Mouse (Mus musculus): ENCODE results near the gene Zfp148.
"Not testable (repeated sequence)": the region's sequence is repeated elsewhere in the genome, so short reads cannot be mapped to it uniquely, and the experiment has no call there.

Gene Zfp148

DNA sequence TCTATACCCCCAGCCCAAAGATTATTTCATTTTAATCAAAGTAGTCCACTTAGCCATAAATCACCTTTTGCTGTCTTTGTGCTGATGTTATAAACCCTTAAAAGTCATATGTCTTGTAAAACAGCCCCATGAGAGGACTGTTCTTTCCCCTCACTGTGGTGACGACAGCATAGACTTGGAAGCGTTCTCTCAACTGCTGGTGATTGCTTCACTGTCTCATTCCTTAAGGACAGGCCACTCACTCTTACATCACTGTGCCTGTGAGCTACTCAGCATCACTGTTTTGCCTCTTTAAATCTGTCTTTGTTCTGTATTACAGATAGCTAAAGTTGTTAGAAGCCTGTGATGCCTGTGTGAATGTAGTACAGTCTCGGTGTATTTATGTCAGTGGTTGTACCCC lies 80.8 kb downstream of the Zfp148 start:
- DNase-seq (ENCODE audit: low read depth, low spot score) = no peak

DNA sequence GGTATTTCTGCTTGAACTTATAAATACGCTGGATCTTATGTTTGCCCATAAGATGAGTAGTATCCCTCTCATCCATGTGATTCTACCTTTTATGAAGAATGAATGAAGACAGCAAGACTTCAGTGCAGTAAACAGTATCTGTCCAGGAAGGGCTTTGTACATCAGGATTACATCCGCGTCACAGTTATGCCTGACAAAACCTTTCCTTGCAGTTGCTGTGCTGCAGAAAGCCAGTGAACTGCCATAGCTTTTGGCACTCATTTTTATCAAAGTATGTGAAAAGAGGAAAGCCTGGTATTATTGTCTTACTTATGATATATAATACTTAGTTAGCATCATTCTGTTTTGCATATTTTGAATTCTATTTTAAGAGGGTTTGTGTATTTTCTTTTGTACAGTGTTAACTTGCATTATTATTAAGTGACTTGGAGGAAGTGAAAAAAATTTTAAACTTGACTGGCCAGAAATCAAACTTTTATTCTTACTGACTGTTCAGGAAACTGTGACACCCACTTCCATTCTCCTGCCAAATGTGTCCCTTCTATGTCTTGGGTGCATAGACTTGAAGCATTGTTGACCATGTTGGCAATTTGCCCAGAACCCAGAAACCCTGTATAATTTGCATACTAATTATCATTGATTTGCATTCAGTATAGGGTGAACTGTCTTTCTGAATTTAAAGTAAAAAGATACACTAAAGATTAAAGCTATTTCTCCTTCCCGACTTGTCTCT lies 84.0 kb downstream of the Zfp148 start:
- DNase-seq (ENCODE audit: low read depth, low spot score) = peak; percentile 24

DNA sequence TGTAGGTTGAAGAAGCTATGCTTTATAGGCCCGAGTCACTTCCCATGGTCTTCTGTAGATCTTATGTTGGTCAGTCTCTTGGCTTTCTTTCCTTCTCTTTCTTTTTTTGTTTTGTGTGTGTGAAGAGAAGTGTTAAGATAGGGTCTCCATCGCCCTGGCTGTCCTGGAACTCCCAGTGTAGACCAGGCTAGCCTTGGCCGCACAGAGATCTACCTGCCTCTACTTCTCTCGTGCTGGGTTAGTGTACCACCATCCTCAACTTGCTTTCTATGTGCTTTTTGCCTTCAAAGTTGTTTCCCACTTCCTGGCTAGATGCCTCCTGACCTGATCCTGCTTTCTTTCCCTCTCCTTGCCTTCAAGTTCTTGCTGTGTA lies 84.6 kb downstream of the Zfp148 start:
- DNase-seq (ENCODE audit: low read depth, low spot score) = no peak

DNA sequence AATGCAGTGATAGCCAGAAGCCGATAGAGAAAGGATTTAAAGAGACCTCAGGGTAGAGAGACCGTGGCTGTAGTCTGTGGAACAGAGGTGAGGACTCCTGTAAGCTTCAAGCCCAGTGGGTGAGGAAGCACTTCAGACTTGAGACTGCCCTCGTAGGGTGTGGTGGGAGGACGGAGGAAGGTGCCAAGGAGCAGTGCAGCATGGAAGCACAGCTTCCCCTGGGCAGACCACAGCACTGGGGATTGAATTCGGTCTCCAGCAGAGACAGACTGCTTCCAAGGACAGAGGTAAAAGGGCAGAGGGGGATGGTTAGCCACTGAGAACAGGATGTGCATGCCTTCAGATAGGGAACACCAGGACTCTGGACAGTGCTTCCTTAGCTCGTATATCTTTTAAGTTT lies 86.8 kb downstream of the Zfp148 start:
- no peak for DNase-seq (ENCODE audit: low read depth, low spot score)

DNA sequence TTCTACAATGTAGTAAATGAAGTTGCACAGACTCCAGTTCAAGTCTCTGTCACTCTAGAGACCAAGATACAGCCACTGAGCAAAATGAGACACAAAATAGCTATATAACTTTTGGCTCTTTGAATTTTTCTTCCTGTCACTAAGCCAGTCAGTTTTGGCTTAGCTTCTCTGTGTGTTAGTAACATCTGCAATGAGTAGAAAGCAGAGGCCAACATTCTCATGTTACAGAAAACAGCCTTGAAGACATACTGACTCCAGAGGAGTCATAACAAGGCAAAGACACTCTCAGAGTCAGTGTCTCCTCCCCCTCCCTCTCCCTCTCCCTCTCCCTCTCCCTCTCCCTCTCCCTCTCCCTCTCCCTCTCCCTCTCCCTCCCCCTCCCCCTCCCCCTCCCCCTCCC lies 89.3 kb downstream of the Zfp148 start:
- no peak for DNase-seq (ENCODE audit: low read depth, low spot score)

DNA sequence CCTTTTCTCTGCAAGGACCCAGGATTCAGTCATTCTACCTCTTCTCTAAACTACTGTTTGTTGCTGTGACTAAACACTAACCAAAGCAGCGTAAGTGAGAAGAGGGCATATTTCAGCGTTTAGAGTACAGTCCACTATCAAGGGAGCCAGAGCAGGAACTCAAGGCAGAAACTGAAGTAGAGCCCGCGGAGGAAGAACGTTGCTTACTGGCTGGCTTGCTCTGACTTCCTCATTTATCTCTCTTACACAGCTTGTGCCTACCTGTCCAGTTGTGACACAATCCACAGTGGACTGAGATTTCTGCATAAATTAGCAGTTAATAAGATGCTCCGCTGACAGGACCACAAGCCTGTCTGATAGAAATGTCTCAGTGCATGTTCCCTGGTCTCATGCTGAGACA lies 93.7 kb downstream of the Zfp148 start:
- no peak for DNase-seq (ENCODE audit: low read depth, low spot score)

DNA sequence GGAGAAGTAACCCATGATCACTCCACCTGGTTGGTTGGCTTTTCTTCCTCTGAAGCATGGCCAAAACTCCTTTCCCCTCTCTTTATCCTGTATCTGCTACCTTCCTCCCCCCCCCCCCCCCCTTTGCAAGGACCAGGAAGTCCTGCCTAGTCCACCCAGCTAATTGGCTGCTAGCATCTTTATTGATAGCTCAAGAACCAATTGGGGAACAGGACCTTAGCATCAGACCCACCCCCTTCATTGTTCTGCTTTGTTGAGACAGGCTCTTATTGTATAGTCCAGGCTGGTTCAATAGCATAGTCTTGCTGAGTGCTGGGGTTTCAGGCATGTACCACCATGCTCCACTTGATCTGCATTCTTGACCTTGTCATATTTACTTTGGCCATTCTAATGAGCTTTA lies 99.3 kb downstream of the Zfp148 start:
- DNase-seq (ENCODE audit: low read depth, low spot score) = no peak

DNA sequence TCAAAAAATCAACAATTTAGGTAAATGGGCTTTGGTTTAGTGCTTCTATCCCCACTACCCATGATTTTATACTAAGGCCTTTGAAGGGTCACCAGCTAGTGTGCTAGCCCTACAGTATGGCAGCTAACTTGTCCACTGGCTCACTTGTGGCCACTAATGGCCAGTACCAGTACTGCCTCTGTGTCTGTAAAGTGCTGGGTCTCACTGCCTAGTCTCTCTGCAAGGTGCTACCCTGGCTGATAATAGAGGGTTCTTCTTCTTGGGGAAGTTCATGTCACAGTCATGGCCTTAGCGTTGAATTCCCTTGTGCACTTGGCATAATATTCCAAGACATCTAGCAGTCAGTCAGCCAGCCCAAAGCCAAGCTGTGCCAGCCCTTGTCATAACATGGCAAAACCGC lies 100.5 kb downstream of the Zfp148 start:
- DNase-seq (ENCODE audit: low read depth, low spot score) = no peak

DNA sequence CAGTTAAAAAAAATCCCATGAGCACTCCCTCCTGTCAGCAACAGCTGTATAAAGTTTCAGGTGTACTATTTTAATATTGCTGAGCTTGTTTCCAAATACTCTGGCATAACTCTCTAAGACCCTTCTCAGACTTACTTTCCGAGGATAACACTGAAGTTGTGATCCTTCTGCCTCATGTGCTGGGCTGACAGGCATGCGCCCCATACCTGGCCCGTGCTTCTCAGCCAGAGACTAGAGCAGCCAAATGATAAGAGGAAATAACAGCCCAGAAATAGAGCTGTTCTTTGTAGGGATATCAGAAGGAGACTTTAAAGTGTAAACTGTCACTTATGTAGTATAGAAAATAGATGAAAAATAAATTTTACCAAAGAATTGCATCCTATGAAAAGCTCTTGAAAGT lies 101.7 kb downstream of the Zfp148 start:
- DNase-seq (ENCODE audit: low read depth, low spot score) = no peak

DNA sequence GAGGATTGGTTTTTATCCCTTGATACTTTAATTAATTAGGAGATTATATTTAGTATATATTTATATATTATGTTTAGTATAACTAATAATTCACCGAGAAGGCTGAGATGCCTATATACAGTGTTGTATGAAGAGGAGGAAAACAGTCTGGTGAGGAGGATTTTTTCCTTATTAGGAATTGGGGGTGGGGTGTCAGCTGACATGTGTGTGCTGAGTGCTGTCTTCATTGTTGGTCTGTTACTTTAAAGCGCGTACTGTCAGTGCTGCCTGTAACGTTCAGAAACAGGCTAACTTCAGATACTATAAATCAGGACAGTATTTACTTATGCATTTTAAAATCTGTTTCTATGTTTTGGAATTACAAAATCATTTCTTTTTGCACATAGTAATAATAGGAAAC lies 107.1 kb downstream of the Zfp148 start:
- no peak for DNase-seq (ENCODE audit: low read depth, low spot score)

DNA sequence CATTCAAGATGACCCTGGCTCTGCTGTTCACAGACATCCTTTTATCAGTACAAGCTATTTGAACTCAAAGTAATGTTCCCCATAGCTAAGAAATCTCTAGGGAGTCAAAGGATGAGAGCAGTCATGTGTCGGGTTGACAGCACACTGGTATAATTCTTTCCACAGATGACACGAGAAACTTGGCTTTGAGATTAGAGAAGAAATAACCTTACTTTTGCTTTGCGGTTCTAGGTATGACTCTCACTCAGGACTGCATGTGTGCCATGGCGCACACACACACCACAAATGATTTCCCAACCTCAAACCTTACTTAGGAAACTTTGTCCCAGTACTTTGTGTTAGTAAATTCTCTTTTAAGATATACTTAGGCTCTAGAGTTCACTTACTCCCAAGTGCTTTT lies 113.7 kb downstream of the Zfp148 start:
- no peak for DNase-seq (ENCODE audit: low read depth, low spot score)

DNA sequence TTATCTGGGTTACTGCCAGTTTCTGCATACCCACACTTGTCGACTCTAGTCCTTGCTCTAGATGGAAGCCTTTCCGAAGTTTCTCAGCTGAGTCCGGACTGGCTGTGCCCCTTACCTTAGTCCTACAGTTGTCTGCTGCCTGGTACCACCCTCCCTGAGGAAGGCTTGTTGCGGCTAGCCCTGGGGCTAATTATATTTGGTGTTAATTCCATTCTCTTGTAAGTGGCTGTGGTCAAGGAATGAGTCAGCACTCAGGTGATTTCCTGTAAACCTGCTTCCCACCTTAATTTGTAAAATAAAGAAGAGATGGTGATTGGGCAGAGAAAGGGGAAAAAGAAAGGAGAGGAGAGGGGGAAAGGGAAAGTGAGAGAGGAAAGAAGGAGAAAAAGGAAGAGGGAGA lies 127.4 kb downstream of the Zfp148 start:
- no peak for DNase-seq (ENCODE audit: low read depth, low spot score)

DNA sequence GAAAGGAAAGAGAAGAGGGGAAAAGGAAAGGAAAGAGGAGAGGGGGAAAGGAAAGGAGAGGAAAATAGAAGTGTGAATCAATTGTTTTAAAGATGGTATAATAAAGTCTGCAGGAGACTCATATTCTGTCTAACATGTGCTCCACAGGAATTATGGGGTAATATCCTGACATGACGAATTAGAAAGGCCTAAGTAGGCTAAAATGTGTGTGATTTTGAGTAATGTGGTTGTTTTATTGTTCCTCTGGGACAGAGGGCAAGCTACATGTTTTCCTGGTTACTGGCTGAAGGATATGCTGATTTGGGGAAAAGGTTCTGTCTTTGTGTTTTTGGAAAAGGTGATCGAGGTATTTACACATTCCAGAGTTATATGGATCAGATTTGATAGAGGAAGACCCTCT lies 128.6 kb downstream of the Zfp148 start:
- DNase-seq (ENCODE audit: low read depth, low spot score) = not testable (repeated sequence)

DNA sequence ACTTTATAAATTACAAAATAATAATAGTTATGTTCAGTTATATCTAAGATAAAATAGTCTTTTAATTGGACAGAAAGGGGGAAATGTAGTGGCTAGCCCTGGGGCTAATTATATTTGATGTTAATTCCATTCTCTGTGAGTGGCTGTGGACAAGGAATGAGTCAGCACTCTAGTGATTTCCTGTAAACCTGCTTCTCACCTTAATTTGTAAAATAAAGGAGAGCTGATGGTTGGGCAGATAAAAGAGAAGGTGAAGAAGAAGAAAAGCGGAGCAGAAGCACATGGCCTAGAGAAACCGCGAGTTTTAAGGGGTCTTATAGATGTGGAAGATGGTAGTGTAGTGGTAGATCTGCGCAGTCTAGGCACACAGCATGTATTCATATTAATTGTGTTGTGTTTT lies 130.2 kb downstream of the Zfp148 start:
- DNase-seq (ENCODE audit: low read depth, low spot score) = not testable (repeated sequence)

DNA sequence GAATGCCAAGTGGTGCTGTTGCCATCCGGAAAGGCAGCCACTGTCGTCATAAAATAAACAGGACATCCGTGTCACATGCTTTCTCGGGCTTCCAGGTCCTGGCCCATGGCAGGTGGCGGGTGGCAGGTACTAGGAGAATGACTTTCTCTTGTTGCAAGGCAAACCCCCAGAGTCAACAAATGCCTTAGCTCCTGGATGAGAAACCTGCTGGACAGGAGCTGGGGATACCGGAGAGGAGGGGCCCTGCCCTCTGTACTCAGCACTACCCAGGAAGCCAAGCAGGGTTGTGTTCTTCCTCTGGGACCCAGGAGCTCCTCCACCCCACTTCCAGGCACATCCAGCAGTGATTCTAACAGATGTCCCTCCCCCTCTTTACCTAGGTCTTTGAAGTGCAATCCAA lies 131.9 kb downstream of the Zfp148 start:
- no peak for DNase-seq (ENCODE audit: low read depth, low spot score)

DNA sequence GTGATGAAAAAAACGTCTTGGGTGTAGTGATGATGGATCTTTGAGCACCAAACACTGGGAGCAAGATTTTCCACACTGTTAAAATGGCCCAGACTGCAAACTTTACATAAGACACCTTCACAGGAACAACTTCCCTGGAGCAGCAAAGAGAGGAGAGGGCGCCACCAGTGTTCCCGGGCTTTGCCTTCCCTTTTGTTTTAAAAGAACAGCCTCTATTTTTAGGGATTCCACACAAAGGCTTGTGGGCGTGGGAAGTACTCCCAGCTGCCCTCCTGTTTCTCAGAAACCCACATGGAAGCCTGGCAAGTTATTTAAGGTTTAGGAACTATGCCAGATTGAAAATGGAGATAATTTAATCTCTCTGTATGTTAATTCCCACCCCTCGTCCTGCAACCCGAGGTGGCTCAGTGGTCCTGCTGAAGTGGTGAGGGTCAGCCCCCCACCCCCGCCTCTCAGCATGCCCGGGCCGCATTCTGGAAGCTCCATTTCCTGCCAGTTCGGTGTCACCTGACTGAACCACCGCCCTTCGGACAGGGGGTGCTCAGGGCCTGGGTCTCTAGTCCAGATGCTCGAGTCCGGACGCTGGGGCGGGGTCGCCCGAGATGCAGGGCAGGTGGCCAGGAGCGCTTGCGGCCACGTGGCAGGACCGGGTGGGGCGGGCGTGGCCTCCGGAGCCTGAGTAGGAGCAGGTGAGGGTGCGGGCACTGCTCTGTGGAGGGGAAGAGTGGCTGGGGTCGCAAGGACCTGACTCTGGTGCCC lies 136.3 kb downstream of the Zfp148 start, which contains the start of gene Slc12a8:
Slc12a8 (plus strand) TSS at position 522 of the 759 bp plus-strand sequence.
- no peak for DNase-seq (ENCODE audit: low read depth, low spot score)

DNA sequence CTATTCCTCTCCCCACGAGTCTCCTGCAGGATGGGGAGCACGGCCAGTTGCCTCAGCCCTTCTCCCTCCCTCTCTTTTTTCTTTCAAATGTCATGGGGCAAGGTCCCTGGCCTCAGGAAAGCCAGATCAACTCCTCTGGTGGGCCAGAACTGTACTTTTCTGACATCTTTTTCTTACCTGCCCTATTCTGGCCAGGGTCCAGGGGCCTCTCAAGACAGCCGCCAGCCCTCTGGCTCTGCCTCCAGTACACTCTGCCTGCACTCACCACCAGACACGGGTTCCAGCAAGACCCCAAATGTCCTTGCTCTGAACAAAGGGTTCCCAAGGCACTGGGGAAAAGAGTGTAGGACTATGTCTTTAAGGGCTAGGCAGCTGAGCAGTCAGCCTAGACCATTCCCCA lies 137.0 kb downstream of the Zfp148 start:
- no peak for DNase-seq (ENCODE audit: low read depth, low spot score)

DNA sequence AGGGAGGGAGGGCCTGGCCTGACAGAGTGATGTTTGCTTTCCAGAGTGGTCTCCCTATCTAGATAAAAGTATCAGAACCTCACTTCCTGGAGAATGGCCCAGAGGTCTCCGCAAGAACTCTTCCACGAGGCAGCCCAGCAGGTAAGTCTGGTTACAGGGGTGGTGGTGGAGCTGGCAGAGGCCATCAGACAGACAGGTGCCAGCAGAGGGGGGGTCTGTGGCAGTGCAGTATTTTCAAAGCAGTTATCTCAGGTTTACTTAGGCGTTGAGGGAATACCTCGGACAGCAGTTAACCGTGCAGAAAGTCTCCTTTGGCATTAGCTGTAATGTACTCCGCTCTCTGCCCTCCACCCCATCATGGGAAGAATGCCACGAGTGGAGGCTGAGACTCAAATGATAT lies 137.6 kb downstream of the Zfp148 start:
- no peak for DNase-seq (ENCODE audit: low read depth, low spot score)

DNA sequence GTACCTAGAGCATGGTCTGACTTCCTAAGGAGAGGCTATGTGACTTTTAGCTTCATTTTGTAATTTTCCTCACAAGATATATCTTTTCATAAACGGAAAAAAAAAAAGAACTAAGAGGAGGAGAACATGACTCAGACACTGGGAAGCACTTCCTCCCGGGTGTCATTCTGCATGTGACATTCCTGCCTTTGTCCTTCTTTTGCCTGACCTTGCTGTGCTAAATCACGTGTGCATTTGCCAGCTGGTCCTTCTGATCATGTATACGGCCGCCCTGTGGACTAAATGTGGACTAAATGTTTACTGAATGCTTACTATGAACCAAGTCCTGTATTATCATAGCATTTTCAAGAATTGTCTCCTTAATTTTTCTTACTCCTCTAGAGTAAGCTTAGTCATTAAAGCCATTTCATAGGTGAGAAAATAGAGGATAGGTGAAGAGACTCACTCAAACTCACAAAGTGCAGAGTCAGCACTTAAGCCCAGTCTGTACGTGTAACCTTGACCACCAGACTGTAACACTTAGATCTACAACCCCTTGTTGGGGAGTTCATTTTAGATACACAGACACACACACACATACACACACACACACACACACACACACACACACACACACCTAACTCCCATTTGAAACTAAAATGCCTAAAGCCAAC lies 139.4 kb downstream of the Zfp148 start:
- no peak for DNase-seq (ENCODE audit: low read depth, low spot score)

DNA sequence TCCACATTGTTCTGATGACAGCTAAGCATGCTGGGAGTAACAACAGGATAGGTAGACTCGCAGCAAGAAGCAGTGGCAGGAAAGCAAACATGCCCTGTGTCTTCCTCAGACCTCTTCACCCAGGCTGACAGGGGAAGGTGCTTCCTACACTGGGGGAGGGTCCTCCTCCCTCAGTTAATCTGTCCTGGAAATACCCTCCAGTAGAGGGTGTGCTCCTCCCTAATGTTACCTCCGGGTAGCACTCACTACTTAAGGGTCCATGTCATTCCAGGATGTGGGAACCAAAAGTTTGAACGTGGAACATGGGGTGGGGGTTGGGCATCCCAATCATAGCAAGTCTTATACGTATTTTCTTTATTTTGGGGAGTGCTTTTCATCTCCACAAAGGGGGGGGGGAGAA lies 141.9 kb downstream of the Zfp148 start:
- DNase-seq (ENCODE audit: low read depth, low spot score) = no peak

DNA sequence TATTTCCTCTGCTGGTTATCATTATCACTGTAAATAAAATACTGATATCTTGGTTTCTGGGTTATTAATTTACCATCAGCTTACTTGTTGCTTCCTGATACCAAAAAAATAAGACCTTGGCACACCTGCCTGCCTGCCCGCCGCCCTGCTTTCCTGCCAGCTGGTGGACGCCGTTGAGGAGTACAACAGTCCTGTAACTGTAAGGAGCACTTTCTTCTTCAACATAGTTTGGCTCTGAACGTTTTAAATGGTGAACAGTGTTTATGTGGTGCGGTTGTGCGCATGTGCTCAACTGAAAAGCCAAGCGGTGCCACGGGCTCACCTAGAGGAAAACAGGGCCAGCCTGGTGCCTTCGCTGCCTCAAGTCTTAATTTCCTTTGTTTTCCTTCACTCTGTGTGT lies 142.9 kb downstream of the Zfp148 start:
- DNase-seq (ENCODE audit: low read depth, low spot score) = no peak

DNA sequence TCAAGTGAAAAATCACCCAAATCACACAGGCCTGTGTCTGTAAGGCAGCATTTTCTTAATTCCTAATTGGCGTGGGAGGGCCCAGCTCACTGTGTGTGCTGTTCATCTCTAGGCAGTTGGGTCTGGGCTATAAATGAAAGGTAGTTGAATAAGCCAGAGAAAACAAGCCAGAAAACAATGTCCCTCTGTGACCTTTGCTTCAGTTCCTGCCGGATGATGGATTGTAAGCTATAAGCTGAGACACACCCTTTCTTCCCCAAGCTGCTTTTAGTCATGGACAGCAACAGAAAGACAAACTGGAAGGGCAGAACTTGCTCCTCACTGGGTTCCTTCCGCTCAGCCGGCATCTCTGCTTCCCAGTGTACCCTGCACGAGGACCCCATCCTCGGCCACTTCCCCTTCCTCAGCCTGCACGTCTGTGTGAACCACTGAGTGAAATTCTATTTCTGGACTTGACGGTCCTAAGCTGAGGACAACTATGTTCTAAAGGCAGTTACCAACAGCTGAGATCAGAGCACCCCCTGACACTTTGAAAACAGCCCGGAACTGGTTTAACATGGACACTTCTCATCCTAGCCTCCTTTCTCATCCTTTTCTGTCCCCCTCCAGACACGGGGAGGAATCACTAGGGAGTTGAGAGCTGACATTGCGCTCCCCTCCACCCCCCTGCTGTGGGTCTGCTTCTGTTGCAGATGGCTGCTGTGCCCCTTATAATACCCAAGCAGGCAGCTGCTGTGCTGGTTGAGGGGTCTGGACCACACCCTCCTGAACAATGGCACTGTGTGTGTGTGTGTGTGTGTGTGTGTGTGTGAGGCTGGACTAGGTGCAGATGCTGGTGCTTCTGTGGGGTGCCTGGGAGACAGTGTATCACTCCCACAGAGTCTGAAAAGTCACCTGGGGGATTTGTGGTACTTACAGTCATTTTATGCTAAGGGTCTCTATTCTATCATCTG lies 149.1 kb downstream of the Zfp148 start:
- DNase-seq (ENCODE audit: low read depth, low spot score) = no peak
